Mouse (Mus musculus): ENCODE measurements around the gene Acvr1b.

Gene Acvr1b

GRCm38 (mm10) chr15:101146100-101146965, 27.5 kb upstream of the Acvr1b start:
- in situ Hi-C loops (cut with MboI, MseI): no loop called here

DNA sequence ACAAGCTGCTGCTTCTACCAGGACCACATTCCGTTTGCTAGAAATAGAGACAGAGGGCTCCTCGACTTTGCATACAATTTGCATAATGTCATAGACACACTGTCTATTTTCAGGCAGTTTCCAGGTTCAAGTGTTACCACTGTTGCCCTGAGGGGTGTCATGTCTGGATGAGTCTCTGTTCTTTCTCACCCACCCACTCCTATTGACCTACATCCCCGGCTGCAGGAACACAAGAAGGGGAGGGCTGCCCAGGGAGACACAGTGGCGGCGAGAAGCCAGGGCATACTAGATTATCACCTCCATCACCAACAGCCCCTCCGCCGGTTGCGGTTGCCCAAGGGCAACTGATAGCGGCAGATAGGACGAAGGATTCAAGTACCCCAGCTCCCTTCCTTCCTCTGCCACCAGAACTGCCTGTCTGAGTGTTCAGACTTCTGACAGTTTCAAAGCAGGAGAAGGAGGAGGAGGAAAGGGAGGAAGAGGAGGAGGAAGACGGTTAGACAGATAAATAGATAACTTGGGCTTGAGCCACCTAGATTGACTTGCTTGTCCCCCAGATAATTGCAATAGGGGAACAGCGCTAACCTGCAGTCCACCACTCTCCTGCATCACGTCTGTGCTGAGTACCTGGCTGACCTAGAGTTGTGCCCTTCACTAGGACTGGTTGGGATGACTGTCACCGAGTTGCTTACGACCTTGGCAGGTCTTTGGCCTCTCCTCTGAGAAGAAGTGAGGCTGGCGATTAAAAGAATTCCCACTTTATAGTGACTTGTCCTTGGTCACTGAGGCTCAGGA, 26.6 kb upstream of the Acvr1b start:
- in situ Hi-C loops (cut with MboI, MseI): no loop called here

- in situ Hi-C loops (cut with MboI, MseI): no loop called here
These were observed 26.0 kb upstream of the Acvr1b start for GRCm38 (mm10) chr15:101147910-101148273.

DNA sequence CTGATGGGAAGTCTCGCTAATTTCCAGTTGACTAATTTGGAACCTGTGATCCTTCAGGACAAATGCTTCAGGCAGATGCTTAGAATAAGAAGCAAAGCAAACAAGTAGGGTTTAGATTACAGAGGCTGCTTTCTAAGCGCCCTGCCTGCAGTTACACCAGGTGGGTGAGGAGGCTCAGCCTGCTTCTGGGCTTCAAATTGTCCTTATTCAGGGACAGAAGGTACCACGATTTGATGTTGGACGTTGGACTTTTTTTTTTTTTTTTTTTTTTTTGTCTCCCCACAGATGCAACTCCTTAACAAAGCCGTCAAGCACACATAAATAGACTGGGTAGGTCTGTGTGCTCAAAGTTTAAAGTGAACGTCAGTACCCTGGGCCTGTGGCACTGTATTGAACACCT, 25.3 kb upstream of the Acvr1b start:
- in situ Hi-C loops (cut with MboI, MseI): no loop called here

DNA sequence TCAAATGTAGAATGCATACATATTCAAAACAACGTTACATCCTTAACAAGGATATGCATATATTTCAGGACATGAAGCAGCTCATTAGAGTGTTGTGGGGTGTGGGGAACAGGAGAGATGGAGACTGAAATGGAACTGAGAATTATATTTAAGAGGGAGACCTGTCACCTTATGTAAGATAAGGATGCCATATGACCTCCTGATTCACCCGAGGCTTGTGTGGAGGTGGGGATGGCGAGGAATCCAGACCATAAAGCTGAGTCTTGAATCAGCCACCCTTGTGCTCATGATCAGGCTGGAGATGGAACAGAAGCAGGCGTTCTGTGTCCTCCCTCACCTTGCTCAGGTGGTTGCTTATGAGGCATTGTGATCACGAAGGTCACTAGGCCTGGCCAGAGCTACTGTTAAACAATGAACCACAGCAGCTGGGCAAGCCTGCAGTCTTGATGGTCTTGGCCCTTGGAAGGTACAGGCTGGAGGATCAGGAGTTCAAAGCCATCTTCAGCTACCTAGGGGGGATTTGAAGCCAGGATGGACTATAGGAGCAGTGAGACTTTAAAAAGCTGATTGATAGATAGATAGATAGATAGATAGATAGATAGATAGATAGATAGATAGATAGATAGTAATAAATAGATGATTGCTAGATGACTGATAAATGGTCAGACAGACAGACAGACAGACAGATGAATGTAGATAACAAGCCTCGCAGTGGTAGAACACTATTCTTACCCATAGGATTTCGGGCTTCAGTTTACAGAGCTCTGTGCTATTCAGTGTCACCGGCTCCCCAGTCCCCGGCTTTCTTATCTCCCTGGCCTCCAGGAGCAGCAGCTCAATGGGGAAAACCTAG, 22.2 kb upstream of the Acvr1b start:
- in situ Hi-C loops (cut with MboI, MseI): no loop called here

GRCm38 (mm10) chr15:101154700-101155616, 18.9 kb upstream of the Acvr1b start:
- in situ Hi-C loops (cut with MboI, MseI): no loop called here

GRCm38 (mm10) chr15:101160128-101160527, 13.7 kb upstream of the Acvr1b start:
- in situ Hi-C loops (cut with MboI, MseI): loop anchor here (10.0 kb wide), 1 partner anchor 55 kb away; no protein-coding TSS in a partner anchor

GRCm38 (mm10) chr15:101160591-101160990, 13.3 kb upstream of the Acvr1b start:
- in situ Hi-C loops (cut with MboI, MseI): loop anchor here (10.0 kb wide), 1 partner anchor 56 kb away; no protein-coding TSS in a partner anchor

- in situ Hi-C loops (cut with MboI, MseI): loop anchor here (10.0 kb wide), 1 partner anchor 57 kb away; no protein-coding TSS in a partner anchor
These were observed 12.3 kb upstream of the Acvr1b start for GRCm38 (mm10) chr15:101161534-101161933.

DNA sequence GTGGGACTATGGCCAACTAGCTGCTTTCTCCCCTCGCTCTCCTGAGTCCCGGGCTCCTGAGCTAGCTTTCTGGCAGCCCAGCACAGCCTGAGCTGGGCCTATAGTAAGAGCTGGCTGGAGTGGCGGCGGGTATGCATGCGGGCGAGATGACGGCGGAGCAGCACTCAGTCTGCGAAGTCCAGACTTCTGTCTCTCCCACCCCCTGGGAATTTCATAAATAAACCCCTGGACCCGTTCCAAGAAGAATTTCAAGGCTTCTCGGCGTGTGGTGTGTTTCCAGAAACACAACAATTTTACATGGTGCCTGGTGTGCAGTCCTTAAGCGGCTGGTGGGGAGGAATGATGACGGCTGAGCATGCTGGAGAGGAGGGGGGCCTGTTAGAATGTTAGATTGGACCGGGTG, 10.8 kb upstream of the Acvr1b start:
- in situ Hi-C loops (cut with MboI, MseI): loop anchor here (10.0 kb wide), 1 partner anchor 58 kb away; no protein-coding TSS in a partner anchor

DNA sequence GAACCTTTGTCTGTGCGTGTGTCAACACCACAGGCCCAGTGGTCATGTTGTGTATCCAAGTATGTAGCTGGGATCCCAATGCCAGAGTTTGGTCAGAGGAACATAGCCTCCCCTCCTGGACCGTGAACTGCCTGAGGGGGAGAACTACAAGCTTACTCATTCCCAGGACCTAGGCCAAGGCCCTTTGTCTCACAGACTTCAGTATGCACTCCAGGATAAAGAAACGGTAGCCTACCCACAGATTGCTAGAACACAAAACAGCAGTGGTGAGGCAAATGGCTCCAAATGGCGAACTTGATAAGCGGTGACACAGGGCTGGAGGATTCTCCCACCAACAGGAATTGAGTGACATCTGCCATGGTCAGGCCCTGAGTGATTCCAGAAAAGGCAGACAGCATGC, 10.0 kb upstream of the Acvr1b start:
- in situ Hi-C loops (cut with MboI, MseI): loop anchor here (10.0 kb wide), 1 partner anchor 59 kb away; no protein-coding TSS in a partner anchor

DNA sequence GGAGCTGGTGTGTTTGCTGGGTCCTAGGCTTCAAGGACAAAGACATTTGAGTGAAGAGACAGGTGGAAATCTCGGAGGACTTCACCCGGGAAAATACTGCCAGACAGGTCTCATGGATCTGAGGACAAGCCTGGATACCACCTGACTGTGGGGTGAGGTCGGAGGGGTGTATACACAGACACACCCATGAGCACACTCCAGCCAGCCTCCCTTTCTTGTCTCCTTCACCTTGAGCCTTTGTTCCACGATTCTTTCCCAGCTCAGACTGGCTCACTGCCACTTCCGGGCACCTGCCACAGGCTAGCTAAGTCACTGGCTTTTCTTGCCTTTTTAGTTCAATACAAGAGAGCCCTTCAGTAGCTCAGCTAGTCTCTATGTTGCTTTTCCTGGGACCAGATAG, 9.6 kb upstream of the Acvr1b start:
- in situ Hi-C loops (cut with MboI, MseI): loop anchor here (10.0 kb wide), 1 partner anchor 59 kb away; no protein-coding TSS in a partner anchor

DNA sequence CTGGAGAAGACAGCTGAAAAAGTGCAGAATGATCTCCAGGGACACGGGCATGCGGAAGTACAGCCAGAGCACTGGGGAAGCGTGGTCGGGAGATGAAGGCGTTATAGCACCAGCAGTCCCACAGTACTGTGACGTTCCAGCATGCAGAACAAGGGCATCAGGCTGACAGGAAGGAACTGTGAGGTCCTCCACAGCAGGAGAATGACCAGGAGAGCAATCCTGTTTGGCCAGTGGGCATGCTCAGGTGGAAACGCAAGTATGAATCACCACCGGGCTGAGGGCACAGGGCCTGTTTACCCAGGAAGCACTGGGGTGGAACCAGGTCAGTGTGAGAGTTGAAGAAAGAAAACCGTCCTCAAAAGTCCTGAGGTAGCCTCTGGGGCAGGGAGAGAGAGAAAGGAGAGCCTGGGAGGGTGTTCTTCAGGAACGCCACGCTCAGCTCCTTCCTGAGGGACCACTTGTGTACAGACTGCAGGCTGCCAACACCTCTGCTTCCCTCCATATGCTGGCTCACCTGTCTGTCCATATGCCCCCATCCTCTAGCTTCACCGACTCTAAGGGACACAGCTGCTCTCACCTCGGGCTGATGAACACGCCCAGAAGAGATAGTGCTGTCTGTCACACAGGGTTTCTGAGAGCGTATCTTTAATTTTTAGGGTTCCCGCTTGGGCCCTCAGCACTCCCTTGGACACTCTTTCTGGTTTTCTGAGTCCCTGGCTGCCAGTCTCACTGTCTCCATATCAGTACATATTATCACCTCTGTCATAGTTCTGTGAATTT, 8.0 kb upstream of the Acvr1b start:
- in situ Hi-C loops (cut with MboI, MseI): loop anchor here (10.0 kb wide), 1 partner anchor 61 kb away; no protein-coding TSS in a partner anchor

GRCm38 (mm10) chr15:101167553-101167952, 6.3 kb upstream of the Acvr1b start:
- in situ Hi-C loops (cut with MboI, MseI): loop anchor here (10.0 kb wide), 1 partner anchor 63 kb away; no protein-coding TSS in a partner anchor

DNA sequence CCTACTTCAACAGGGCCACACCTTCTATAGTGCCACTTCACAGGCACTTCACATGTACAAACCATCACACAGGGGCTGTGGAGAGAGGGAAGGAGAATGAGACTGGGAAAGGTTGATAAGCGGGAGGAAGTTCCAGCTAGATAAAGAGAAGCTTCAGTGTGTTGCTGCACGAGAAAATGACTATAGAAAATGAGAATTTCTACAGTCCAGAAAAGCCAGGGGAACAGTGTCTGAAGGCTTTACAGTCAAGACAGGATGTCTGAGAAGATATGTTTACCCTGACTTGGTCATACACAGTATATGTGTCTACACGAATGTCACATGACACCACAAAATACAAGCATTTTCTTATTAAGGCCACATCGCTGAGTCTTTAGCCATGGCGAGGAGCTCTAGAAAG, 4.0 kb upstream of the Acvr1b start:
- in situ Hi-C loops (cut with MboI, MseI): loop anchor here (10.0 kb wide), 1 partner anchor 65 kb away; no protein-coding TSS in a partner anchor

- in situ Hi-C loops (cut with MboI, MseI): no loop called here
These were observed 3.4 kb upstream of the Acvr1b start for GRCm38 (mm10) chr15:101170413-101170980.

DNA sequence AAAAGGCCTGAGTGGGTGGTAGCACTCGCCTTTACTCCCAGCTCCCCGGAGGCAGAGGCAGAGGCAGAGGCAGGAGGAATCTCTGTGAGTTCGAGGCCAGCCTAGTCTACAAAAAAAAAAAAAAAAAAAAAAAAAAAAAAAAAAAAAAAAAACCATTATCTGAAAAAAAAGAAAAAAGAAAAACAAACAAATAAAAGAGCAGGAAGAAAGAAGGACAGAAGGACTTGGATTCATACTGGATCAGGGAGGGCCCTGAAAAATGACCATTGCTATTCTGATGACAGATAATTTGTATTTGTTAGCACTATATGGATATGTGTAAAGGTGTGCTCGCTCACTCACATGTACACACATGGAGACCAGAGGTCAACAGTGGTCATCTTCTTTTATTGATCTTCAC, 2.6 kb upstream of the Acvr1b start:
- in situ Hi-C loops (cut with MboI, MseI): no loop called here

GRCm38 (mm10) chr15:101172016-101172415, 1.9 kb upstream of the Acvr1b start:
- in situ Hi-C loops (cut with MboI, MseI): no loop called here

Measured in regulatory T cell (primary cell).